Comparison of ENCODE assay signal across 47 mouse cellular contexts in the genomic region with DNA sequence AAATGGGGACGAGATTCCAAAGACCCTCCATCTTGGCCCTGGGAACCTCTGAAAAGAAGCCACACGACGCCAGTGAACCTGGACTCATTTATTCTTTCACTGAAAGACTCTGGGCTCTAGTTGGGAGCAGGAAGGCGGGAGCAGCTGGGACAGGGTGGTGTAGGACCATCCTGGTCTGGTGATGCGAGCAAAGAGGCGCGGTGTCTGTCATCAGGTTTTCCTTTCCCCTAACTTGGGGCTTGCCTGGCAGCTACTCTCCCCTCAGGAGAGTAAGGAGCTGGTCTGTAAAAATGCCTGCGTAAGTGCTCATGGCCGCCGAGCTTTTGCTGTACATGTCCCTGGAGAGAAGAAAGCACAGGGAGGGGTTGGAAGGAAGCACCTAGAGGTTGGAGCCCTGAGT. TPM values are rescaled to one million over a fixed set of nuclear protein-coding genes. Genes with fewer than 3 reads are reported as not detected.
"Had no signal": no experiment of that assay in that cellular context is flagged by ENCODE, and none has a peak within 500 bp of the region (broad histone marks: within the 10 kb centered on the region; RNA-seq: fewer than 3 reads in every experiment).

No protein-coding gene starts in this region.

- H3K9ac ChIP-seq: heart, embryonic 12.5 days; heart, embryonic 13.5 days; heart, embryonic 15.5 days; hindbrain, embryonic 12.5 days; hindbrain, embryonic 13.5 days; hindbrain, embryonic 14.5 days; hindbrain, embryonic 15.5 days; intestine, embryonic 15.5 days; kidney, embryonic 15.5 days had no signal

- H3K27me3 ChIP-seq: heart, embryonic 12.5 days; heart, embryonic 13.5 days; heart, embryonic 15.5 days; hindbrain, embryonic 12.5 days; hindbrain, embryonic 13.5 days; hindbrain, embryonic 15.5 days; intestine, embryonic 15.5 days; kidney, embryonic 15.5 days had no signal

- H3K4me2 ChIP-seq: heart, embryonic 11.5 days; heart, embryonic 12.5 days; heart, embryonic 13.5 days; heart, embryonic 15.5 days; hindbrain, embryonic 12.5 days; hindbrain, embryonic 13.5 days; hindbrain, embryonic 14.5 days; hindbrain, embryonic 15.5 days; intestine, embryonic 15.5 days; kidney, embryonic 15.5 days had no signal

- H3K4me3 ChIP-seq: heart, embryonic 10.5 days; heart, embryonic 12.5 days; heart, embryonic 13.5 days; heart, embryonic 15.5 days; hindbrain, embryonic 10.5 days; hindbrain, embryonic 12.5 days; hindbrain, embryonic 13.5 days; hindbrain, embryonic 15.5 days; intestine, embryonic 15.5 days; kidney, embryonic 15.5 days; layer of hippocampus, adult 2 months; left cerebral cortex, adult 2 months had no signal

- H3K9me3 ChIP-seq: heart, embryonic 10.5 days; heart, embryonic 12.5 days; heart, embryonic 13.5 days; heart, embryonic 15.5 days; hindbrain, embryonic 10.5 days; hindbrain, embryonic 12.5 days; hindbrain, embryonic 13.5 days; hindbrain, embryonic 15.5 days; intestine, embryonic 15.5 days; kidney, embryonic 15.5 days had no signal

- DNase-seq: heart, postnatal 10 days; heart, postnatal 14 days; heart, postnatal 36 days; heart, postnatal 4 days; kidney, adult 11 months; kidney, adult 18-20 months; kidney, adult 2 months; kidney, adult 8-10 months; kidney, adult 9 months; kidney, postnatal 10 days; kidney, postnatal 14 days; kidney, postnatal 25 days; kidney, postnatal 36 days; kidney, postnatal 4 days; layer of hippocampus, adult 9-11 months had no signal

- H3K27ac ChIP-seq: heart, embryonic 10.5 days; heart, embryonic 13.5 days; heart, embryonic 15.5 days; hindbrain, embryonic 10.5 days; hindbrain, embryonic 12.5 days; hindbrain, embryonic 13.5 days; hindbrain, embryonic 14.5 days; hindbrain, embryonic 15.5 days; hindbrain, postnatal 0 days; intestine, embryonic 15.5 days; kidney, embryonic 15.5 days; kidney, postnatal 0 days; layer of hippocampus, adult 2 months; left cerebral cortex, adult 2 months had no signal

- H3K36me3 ChIP-seq: heart, embryonic 10.5 days; heart, embryonic 12.5 days; heart, embryonic 13.5 days; heart, embryonic 15.5 days; hindbrain, embryonic 10.5 days; hindbrain, embryonic 12.5 days; hindbrain, embryonic 13.5 days; hindbrain, embryonic 15.5 days; intestine, embryonic 15.5 days; kidney, embryonic 15.5 days had no signal

RNA-seq across cellular contexts. Expression of gene Apoc2, which starts 6.2 kb away (rescaled TPM):
- total RNA-seq: heart, postnatal 36 days; hematopoietic stem cell, adult 5-6 weeks; hindbrain, postnatal 0 days; layer of hippocampus, adult 18-20 months; layer of hippocampus, adult 2 months; layer of hippocampus, postnatal 10 days; layer of hippocampus, postnatal 14 days; layer of hippocampus, postnatal 25 days; left cerebral cortex, adult 18-20 months; left cerebral cortex, adult 2 months had no signal
- polyA plus RNA-seq: hindbrain, embryonic 11.5 days; hindbrain, embryonic 12.5 days; hindbrain, embryonic 13.5 days; hindbrain, embryonic 14.5 days; hindbrain, embryonic 16.5 days; inflammation-experienced regulatory T-cells, adult 6 months had no signal

RNA-seq across cellular contexts. Expression of gene Gm44805, which starts 9.7 kb away (rescaled TPM):
- total RNA-seq: heart, postnatal 10 days; heart, postnatal 14 days; heart, postnatal 36 days; heart, postnatal 4 days; hematopoietic stem cell, adult 5-6 weeks; hindbrain, postnatal 0 days; layer of hippocampus, adult 18-20 months; layer of hippocampus, adult 2 months; layer of hippocampus, adult 8-10 months; layer of hippocampus, postnatal 10 days; layer of hippocampus, postnatal 14 days; layer of hippocampus, postnatal 25 days; left cerebral cortex, adult 18-20 months; left cerebral cortex, adult 2 months had no signal
- polyA plus RNA-seq: heart, embryonic 10.5 days; heart, embryonic 11.5 days; heart, embryonic 12.5 days; heart, embryonic 13.5 days; heart, embryonic 14.5 days; heart, postnatal 0 days; hindbrain, embryonic 10.5 days; hindbrain, embryonic 11.5 days; hindbrain, embryonic 12.5 days; hindbrain, embryonic 13.5 days; hindbrain, embryonic 14.5 days; hindbrain, embryonic 15.5 days; hindbrain, embryonic 16.5 days; hindbrain, postnatal 0 days; inflammation-experienced regulatory T-cells, adult 6 months; intestine, embryonic 14.5 days; intestine, embryonic 16.5 days; kidney, adult 2 months; kidney, embryonic 14.5 days; kidney, embryonic 16.5 days had no signal

RNA-seq across cellular contexts. Expression of gene Apoc4, which starts 9.8 kb away (rescaled TPM):
- total RNA-seq: heart, postnatal 10 days; heart, postnatal 14 days; heart, postnatal 36 days; heart, postnatal 4 days; hematopoietic stem cell, adult 5-6 weeks; hindbrain, postnatal 0 days; layer of hippocampus, adult 18-20 months; layer of hippocampus, adult 2 months; layer of hippocampus, postnatal 10 days; layer of hippocampus, postnatal 14 days; layer of hippocampus, postnatal 25 days; left cerebral cortex, adult 18-20 months; left cerebral cortex, adult 2 months had no signal
- polyA plus RNA-seq: hindbrain, embryonic 10.5 days; hindbrain, embryonic 11.5 days; hindbrain, embryonic 12.5 days; hindbrain, embryonic 13.5 days; hindbrain, embryonic 14.5 days; hindbrain, embryonic 15.5 days; hindbrain, embryonic 16.5 days; hindbrain, postnatal 0 days; intestine, embryonic 14.5 days; kidney, adult 2 months had no signal

RNA-seq across cellular contexts. Expression of gene Apoc1, which starts 20.9 kb away (rescaled TPM):
- total RNA-seq: hematopoietic stem cell, adult 5-6 weeks had no signal
